Mouse (Mus musculus) heart, adult 18-20 months (tissue): ENCODE data around the gene Pheta2. TPM values are rescaled to one million over a fixed set of nuclear protein-coding genes. Genes with fewer than 3 reads are reported as not detected.

Experiments
- DNase-seq, 2 experiments: peaks; one replicate each; pipeline ENCODE4 v3.0.0; 2021 to 2022; ENCODE audit warnings: mixed read lengths in 1 of 2
- long read RNA-seq, 2 experiments: library from polyadenylated mRNA; stranded (forward); transcript quantifications; one replicate each; pipeline ENCODE4 v2.0.0; 2021
- total RNA-seq, 2 experiments: library from RNA; stranded (reverse); gene quantifications; 2 replicates each; pipeline ENCODE4 v1.2.3; 2021

Gene Pheta2
- under 1 TPM; 0.72 to 0.75 TPM for total RNA-seq
- long read RNA-seq, experiment 1, partial matches to known transcripts = 14 of 16 reads
- long read RNA-seq, experiment 1, other reads (novel, unspliced or antisense) = 1 of 16 reads
- long read RNA-seq, experiment 2 = 0 reads

GRCm38 (mm10) chr15:82338593-82339112 is at the start of gene Pheta2, which contains the start of the genes Naga and Smdt1:
Gene Pheta2 (plus strand): TSS chr15:82338942.
Gene Naga (minus strand): TSS chr15:82338925.
Gene Smdt1 (plus strand): TSS chr15:82338959.
- DNase-seq = peak; percentile 98 to 99

- no peak for DNase-seq
Observed at GRCm38 (mm10) chr15:82290252-82290651, 48.5 kb upstream of the Pheta2 start.

- DNase-seq = no peak
Observed at GRCm38 (mm10) chr15:82292851-82293250, 45.9 kb upstream of the Pheta2 start.

GRCm38 (mm10) chr15:82293271-82293711 is 45.5 kb upstream of the Pheta2 start:
- DNase-seq = no peak

GRCm38 (mm10) chr15:82294059-82294458 is 44.7 kb upstream of the Pheta2 start:
- DNase-seq = peak in 1 of 2 experiments; percentile 14

GRCm38 (mm10) chr15:82298764-82299561 is 39.8 kb upstream of the Pheta2 start, which contains the start of gene Wbp2nl:
Gene Wbp2nl (plus strand): TSS chr15:82298954.
- no peak for DNase-seq

- DNase-seq = no peak
Observed at GRCm38 (mm10) chr15:82307107-82307506, 31.6 kb upstream of the Pheta2 start.

GRCm38 (mm10) chr15:82308416-82308815 is 30.3 kb upstream of the Pheta2 start:
- no peak for DNase-seq

- DNase-seq = no peak
Observed at GRCm38 (mm10) chr15:82317839-82318238, 20.9 kb upstream of the Pheta2 start.

- DNase-seq = no peak
Observed at GRCm38 (mm10) chr15:82319613-82320012, 19.1 kb upstream of the Pheta2 start.

GRCm38 (mm10) chr15:82322195-82322594 is 16.5 kb upstream of the Pheta2 start:
- DNase-seq = no peak

GRCm38 (mm10) chr15:82325382-82325781 is 13.4 kb upstream of the Pheta2 start:
- no peak for DNase-seq

GRCm38 (mm10) chr15:82335194-82335593 is 3.5 kb upstream of the Pheta2 start:
- DNase-seq = no peak

- DNase-seq = no peak
Observed at GRCm38 (mm10) chr15:82336629-82337028, 2.1 kb upstream of the Pheta2 start.

GRCm38 (mm10) chr15:82337875-82338274 is 867 bp upstream of the Pheta2 start:
- peak in 1 of 2 experiments; percentile 24 for DNase-seq

- DNase-seq = no peak
Observed at GRCm38 (mm10) chr15:82339150-82339549, 408 bp downstream of the Pheta2 start.

GRCm38 (mm10) chr15:82339634-82340254 is 1.0 kb downstream of the Pheta2 start:
- DNase-seq = peak in 1 of 2 experiments; percentile 17

GRCm38 (mm10) chr15:82340414-82341035 is 1.8 kb downstream of the Pheta2 start:
- no peak for DNase-seq

- DNase-seq = peak; percentile 72 to 78
Observed at GRCm38 (mm10) chr15:82341036-82341501, 2.3 kb downstream of the Pheta2 start.

GRCm38 (mm10) chr15:82341675-82342542 is 3.2 kb downstream of the Pheta2 start:
- DNase-seq = no peak

GRCm38 (mm10) chr15:82342543-82342935 is 3.8 kb downstream of the Pheta2 start:
- no peak for DNase-seq
